Mouse (Mus musculus): Measurements from ENCODE around the gene Pdia3. TPM values are rescaled to one million over a fixed set of nuclear protein-coding genes. Genes with fewer than 3 reads are reported as not detected.
"Not testable (repeated sequence)": the region's sequence is repeated elsewhere in the genome, so short reads cannot be mapped to it uniquely, and the experiment has no call there.

Pdia3 gene
- polyA plus RNA-seq, 1 experiment from 2014 or later = 617 TPM

DNA sequence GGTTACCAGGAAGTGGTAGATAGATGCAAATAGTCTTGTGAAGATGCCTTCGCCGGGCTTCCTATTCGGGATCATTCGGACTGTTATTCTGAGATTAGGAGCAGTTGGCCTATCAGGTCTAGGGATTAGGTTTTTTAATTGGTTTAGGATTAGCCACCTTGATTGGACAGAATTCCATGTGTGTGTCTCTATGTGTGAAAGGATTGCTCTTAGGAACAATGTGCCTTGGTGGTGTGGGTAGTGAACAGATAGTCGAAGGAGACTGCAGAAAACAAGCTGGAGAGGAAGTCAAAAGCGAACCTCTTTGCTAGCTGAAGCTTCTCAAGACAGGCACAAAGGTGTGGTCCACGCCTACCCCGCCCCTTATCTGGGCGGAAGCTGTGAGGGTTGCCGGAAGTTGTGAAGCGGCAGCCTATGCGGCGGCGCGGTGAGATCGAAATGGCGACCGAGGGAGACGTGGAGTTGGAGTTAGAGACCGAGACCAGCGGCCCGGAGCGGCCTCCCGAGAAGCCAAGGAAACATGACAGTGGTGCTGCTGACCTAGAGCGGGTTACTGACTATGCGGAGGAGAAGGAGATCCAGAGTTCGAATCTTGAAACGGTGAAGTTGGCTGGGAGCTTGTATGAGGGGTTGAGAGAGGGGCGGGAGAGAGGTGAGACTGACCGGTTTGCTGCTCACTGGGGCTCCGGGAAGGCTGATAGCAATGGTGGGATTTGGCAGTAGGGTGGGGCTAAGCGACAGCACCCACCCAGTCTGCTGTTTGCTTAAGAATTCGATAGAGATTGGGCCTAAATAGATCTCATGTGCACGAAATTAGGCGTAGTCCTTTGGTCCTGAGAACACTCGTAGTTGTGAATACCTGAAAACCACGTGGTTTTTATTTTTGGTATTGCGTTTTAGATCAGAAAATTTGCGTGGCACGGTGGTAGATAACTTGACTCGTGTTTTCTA is 43.4 kb downstream of the Pdia3 start, which contains the start of gene Serinc4:
Gene Serinc4 (minus strand): TSS at position 90 of the 951 bp plus-strand sequence.
- Histone ChIP-seq H3K4me3 (ENCODE audit: low read depth, low read length) (peak within 1 kb of the TSS; percentile 62), H3K9me3 (ENCODE audit: control insufficient read depth, low read length) (no peaks in the 10 kb centered on the region), H3K27me3 (ENCODE audit: control insufficient read depth, insufficient read depth, low read length) (no peaks in the 10 kb centered on the region), H3K36me3 (ENCODE audit: control insufficient read depth, insufficient read depth, low read length) (no peaks in the 10 kb centered on the region; the same call in 1 of the 2 replicates), H3K4me2 (replicated peaks; ENCODE audit: low read depth) (peak within 1 kb of the TSS; percentile 65), H3K4me1 (replicated peaks; ENCODE audit: control insufficient read depth, insufficient read depth) (no peaks in the 10 kb centered on the region), H3K9ac (ENCODE audit: low read length) (peak within 1 kb of the TSS; percentile 64), H3K27ac (replicated peaks) (peak within 1 kb of the TSS; percentile 82)
- WGBS = 3% methylated on average over 41 of the region's 41 CpGs
- TF ChIP-seq CTCF (IDR thresholded peaks at IDR 0.05; ENCODE audit: low read depth) = no peak
- no peak for TF ChIP-seq EP300 (optimal IDR thresholded peaks at IDR 0.05)
- peak; percentile 90 for ATAC-seq (ENCODE audit: low FRiP score, low TSS enrichment)
- peak; percentile 91 for DNase-seq (ENCODE audit: low spot score)

DNA sequence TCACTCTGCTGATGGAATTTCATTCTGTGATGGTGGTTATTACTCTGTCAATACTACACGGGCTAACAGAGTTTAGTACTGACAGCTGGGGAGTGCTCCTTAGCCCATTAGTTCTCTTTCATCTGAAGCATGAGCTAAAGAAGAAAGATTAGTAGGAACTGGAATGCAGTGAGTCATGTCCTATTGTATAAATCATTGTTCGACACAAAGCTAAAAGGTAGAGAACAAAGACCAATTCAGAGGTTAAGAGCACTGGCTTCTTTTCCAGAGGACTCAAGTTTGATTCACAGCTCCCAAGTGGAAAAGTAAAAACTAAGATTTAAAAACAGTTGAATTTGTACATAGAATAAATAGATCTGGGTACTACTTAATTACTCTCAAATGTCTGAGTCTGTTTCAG is 46.5 kb downstream of the Pdia3 start:
- Histone ChIP-seq H3K36me3 (ENCODE audit: control insufficient read depth, insufficient read depth, low read length) (no peaks in the 10 kb centered on the region; the same call in 1 of the 2 replicates), H3K4me3 (ENCODE audit: low read depth, low read length) (no peak overlapping the region), H3K4me1 (replicated peaks; ENCODE audit: control insufficient read depth, insufficient read depth) (no peaks in the 10 kb centered on the region), H3K4me2 (replicated peaks; ENCODE audit: low read depth) (no peak overlapping the region), H3K9me3 (ENCODE audit: control insufficient read depth, low read length) (no peaks in the 10 kb centered on the region), H3K9ac (ENCODE audit: low read length) (no peak overlapping the region), H3K27ac (replicated peaks) (no peak overlapping the region), H3K27me3 (ENCODE audit: control insufficient read depth, insufficient read depth, low read length) (no peaks in the 10 kb centered on the region)
- 43% methylated on average over 2 of the region's 2 CpGs for WGBS
- no peak for TF ChIP-seq CTCF (IDR thresholded peaks at IDR 0.05; ENCODE audit: low read depth)
- TF ChIP-seq EP300 (optimal IDR thresholded peaks at IDR 0.05) = no peak
- DNase-seq (ENCODE audit: low spot score) (no peak), ATAC-seq (ENCODE audit: low FRiP score, low TSS enrichment) (no peak)

DNA sequence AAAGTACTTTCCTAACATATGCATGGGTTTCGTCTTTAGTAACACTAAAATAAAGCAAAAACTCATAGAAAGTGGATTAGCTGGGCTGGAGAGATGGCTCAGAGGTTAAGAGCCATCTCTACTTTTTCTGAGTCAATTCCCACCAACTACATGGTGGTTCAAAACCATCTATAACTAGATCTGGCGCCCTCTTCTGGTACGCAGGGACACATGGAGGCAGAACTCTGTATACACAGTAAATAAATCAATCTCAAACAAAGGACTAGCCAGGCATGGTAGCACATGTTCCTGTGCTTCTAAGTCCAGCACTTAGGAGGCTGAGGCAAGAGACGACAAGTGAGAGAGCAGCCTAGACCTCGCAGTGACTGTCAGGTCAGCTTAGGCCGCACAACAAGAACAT is 55.4 kb downstream of the Pdia3 start:
- not testable (repeated sequence) for H3K4me1 ChIP-seq (replicated peaks; ENCODE audit: control insufficient read depth, insufficient read depth); H3K36me3 ChIP-seq (ENCODE audit: control insufficient read depth, insufficient read depth, low read length); DNase-seq (ENCODE audit: low spot score); H3K27ac ChIP-seq (replicated peaks); H3K9me3 ChIP-seq (ENCODE audit: control insufficient read depth, low read length); H3K27me3 ChIP-seq (ENCODE audit: control insufficient read depth, insufficient read depth, low read length); H3K4me2 ChIP-seq (replicated peaks; ENCODE audit: low read depth); H3K9ac ChIP-seq (ENCODE audit: low read length); H3K4me3 ChIP-seq (ENCODE audit: low read depth, low read length)
- WGBS = 60% methylated on average over 1 of the region's 6 CpGs
- ATAC-seq (ENCODE audit: low FRiP score, low TSS enrichment) = 0 out of 2 replicates have a peak, but pooled peaks have one; percentile 16

DNA sequence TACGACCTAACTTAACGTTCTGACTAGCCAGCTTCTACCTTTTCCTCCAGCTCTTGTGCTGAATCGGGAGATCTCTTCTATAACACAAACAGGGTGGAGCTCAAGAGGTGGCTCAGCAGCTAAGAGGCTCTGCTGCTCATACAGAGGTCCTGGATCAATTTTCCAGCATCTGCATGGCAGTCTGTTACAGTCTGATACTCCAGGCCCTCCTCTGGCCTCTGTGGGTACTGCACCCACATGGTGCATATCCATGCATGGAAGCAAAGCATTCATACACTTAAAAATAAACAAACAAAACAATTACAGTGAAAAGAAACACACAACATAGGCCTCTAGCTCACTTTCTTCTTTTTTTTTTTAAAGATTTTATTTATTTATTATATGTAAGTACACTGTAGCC is 59.2 kb downstream of the Pdia3 start:
- not testable (repeated sequence) for H3K9me3 ChIP-seq (ENCODE audit: control insufficient read depth, low read length); H3K27ac ChIP-seq (replicated peaks); H3K4me3 ChIP-seq (ENCODE audit: low read depth, low read length); H3K4me2 ChIP-seq (replicated peaks; ENCODE audit: low read depth); DNase-seq (ENCODE audit: low spot score); H3K36me3 ChIP-seq (ENCODE audit: control insufficient read depth, insufficient read depth, low read length); H3K4me1 ChIP-seq (replicated peaks; ENCODE audit: control insufficient read depth, insufficient read depth); H3K27me3 ChIP-seq (ENCODE audit: control insufficient read depth, insufficient read depth, low read length); H3K9ac ChIP-seq (ENCODE audit: low read length); ATAC-seq (ENCODE audit: low FRiP score, low TSS enrichment)
- 92% methylated on average over 3 of the region's 3 CpGs for WGBS

- not testable (repeated sequence) for H3K4me1 ChIP-seq (replicated peaks; ENCODE audit: control insufficient read depth, insufficient read depth); H3K27me3 ChIP-seq (ENCODE audit: control insufficient read depth, insufficient read depth, low read length)
- H3K4me3 ChIP-seq (ENCODE audit: low read depth, low read length) = peak within 1 kb of the TSS; percentile 57
Measured at GRCm38 (mm10) chr2:121473301-121474179, 60.0 kb downstream of the Pdia3 start, which contains the start of gene Mfap1b. Gene Mfap1b, minus strand, starts transcription at chr2:121474067.

More at GRCm38 (mm10) chr2:121473301-121474179, 60.0 kb downstream of the Pdia3 start, which contains the start of gene Mfap1b:
- not testable (repeated sequence) for H3K36me3 ChIP-seq (ENCODE audit: control insufficient read depth, insufficient read depth, low read length); H3K9me3 ChIP-seq (ENCODE audit: control insufficient read depth, low read length)
- H3K9ac ChIP-seq (ENCODE audit: low read length) = peak within 1 kb of the TSS; percentile 77
- 0 out of 2 replicates have a peak within 1 kb of the TSS, but pooled peaks have one; percentile 49 for H3K27ac ChIP-seq (replicated peaks)
- 5% methylated on average over 32 of the region's 41 CpGs for WGBS
- H3K4me2 ChIP-seq (replicated peaks; ENCODE audit: low read depth) = peak within 1 kb of the TSS; percentile 51
- DNase-seq (ENCODE audit: low spot score) (peak; percentile 81), ATAC-seq (ENCODE audit: low FRiP score, low TSS enrichment) (peak; percentile 92)
